Mouse (Mus musculus) liver, embryonic 16.5 days (tissue): ENCODE results near the gene Tmem140. TPM values are rescaled to one million over a fixed set of nuclear protein-coding genes. Genes with fewer than 3 reads are reported as not detected.

Source experiments
- polyA plus RNA-seq: library from polyadenylated mRNA; unstranded; fragments of >200 nt; fragmentation: Nextera tagmentation; extraction: Ambion mirVana; gene quantifications from 2 replicates; pipeline ENCODE4 v1.2.1, GENCODE M21; 2015

Gene Tmem140
- polyA plus RNA-seq, 1 experiment from 2014 or later, result 10.0 TPM

Other genes starting within 250 kb of the Tmem140 start
- 2.6 and 2.9 TPM in 2 replicates for gene Agbl3, start 82.7 kb upstream of the Tmem140 start, polyA plus RNA-seq
- 5.7 and 5.9 TPM in 2 replicates for gene Cyren, start 14.9 kb downstream of the Tmem140 start, polyA plus RNA-seq
- gene Wdr91, start 47.7 kb downstream of the Tmem140 start, polyA plus RNA-seq, result 9.6 and 10.3 TPM in 2 replicates
- gene Stra8, start 57.0 kb downstream of the Tmem140 start, polyA plus RNA-seq, result not detected in 2 replicates
- 0.08 and 0.14 TPM in 2 replicates for gene Slc23a4, start 125.3 kb downstream of the Tmem140 start, polyA plus RNA-seq